Mouse (Mus musculus) embryo, embryonic 11 days (tissue): ENCODE measurements at regions not wholly inside any gene's neighbourhood (a gene's known extent, or its start where the extent isn't known, plus 50 kb on each side); places are given as distances from the start of the nearest gene placed in this dataset.

ENCODE experiments used
- DNase-seq: peaks from one replicate; pipeline ENCODE4 v3.0.0-alpha.2; 2015

GRCm38 (mm10) chrX:49947678-49948077, 56.4 kb upstream of the Olfr1322 start:
- peak; percentile 20 for DNase-seq
